Mouse (Mus musculus) liver, postnatal 0 days (tissue): ENCODE results near the gene Actl11.

ENCODE experiments used
- CTCF ChIP-seq: sonication (generic); IDR thresholded peaks from 2 replicates; pipeline ENCODE4 v1.5.1; 2016; ENCODE audit warnings: antibody characterized with exemption, low read depth
- EP300 ChIP-seq: IDR thresholded peaks from 2 replicates; pipeline ENCODE4 v1.6.1; 2016; ENCODE audit warnings: antibody characterized with exemption, low read depth, mild to moderate bottlenecking

GRCm38 (mm10) chr9:107966676-107967075 is 38.4 kb downstream of the Actl11 start:
- TF ChIP-seq EP300 (no peak), CTCF (no peak)
